Mouse (Mus musculus): ENCODE results near the gene Kdf1.

- TF ChIP-seq CTCF (IDR thresholded peaks at IDR 0.05; ENCODE audit: insufficient read depth, low read depth, low read length) (no peak), POLR2A (IDR thresholded peaks at IDR 0.05; ENCODE audit: insufficient read depth, low read depth, low read length) (no peak)
Observed at GRCm38 (mm10) chr4:133518601-133519368, at the start of gene Kdf1.
